Mouse (Mus musculus): ENCODE measurements around the gene Arsg. TPM values are rescaled to one million over a fixed set of nuclear protein-coding genes. Genes with fewer than 3 reads are reported as not detected.
A peak's percentile ranks its signal among the peaks of the same experiment; 100 is the strongest.

Gene Arsg
- total RNA-seq, 2 experiments from 2014 or later = 4.8 to 6.0 TPM

GRCm38 (mm10) chr11:109575832-109576231 is 102.7 kb downstream of the Arsg start:
- no peak for DNase-seq
- intact Hi-C loops (cut with DNase I) = loop anchor here (10.0 kb wide), 1 partner anchor 271 kb away; no protein-coding TSS in a partner anchor

DNA sequence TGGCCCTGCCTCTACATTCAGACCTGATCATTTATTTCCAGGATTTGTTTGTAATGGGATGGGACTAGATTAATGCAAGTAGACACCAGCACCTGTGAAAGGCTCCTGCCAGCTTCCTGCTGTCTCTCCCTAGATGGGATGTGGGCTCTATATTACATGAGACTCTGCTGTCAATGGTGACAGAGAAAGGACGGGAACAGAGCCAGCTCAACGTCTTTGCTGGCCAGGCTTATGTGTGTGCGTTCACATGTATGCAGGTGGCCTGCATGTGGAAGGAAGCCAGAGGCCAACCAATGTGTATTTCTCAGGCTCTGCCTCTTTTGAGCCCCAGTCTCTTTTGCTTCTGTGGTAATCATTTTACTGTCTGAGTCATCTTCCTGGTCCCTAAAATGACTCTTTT is 105.4 kb downstream of the Arsg start:
- intact Hi-C loops (cut with DNase I) = loop anchor here (10.0 kb wide), 1 partner anchor 274 kb away; no protein-coding TSS in a partner anchor
- peak; percentile 63 for DNase-seq

- DNase-seq = no peak
- intact Hi-C loops (cut with DNase I) = loop anchor here (5.0 to 10.0 kb wide), 4 partner anchors 133 to 335 kb away; no protein-coding TSS in a partner anchor
Measured at GRCm38 (mm10) chr11:109579999-109580398, 106.8 kb downstream of the Arsg start.

GRCm38 (mm10) chr11:109583986-109584385 is 110.8 kb downstream of the Arsg start:
- DNase-seq = no peak
- intact Hi-C loops (cut with DNase I) = loop anchor here (5.0 to 10.0 kb wide), 3 partner anchors 137 to 339 kb away; no protein-coding TSS in a partner anchor

GRCm38 (mm10) chr11:109584843-109585713 is 111.9 kb downstream of the Arsg start:
- intact Hi-C loops (cut with DNase I) = loop anchor here (5.0 to 10.0 kb wide), 3 partner anchors 138 to 340 kb away; no protein-coding TSS in a partner anchor
- peak; percentile 77 for DNase-seq

GRCm38 (mm10) chr11:109586424-109586823 is 113.2 kb downstream of the Arsg start:
- DNase-seq = no peak
- intact Hi-C loops (cut with DNase I) = loop anchor here (10.0 kb wide), 2 partner anchors 262 to 342 kb away; no protein-coding TSS in a partner anchor

- intact Hi-C loops (cut with DNase I) = loop anchor here (10.0 kb wide), 2 partner anchors 262 to 342 kb away; no protein-coding TSS in a partner anchor
Measured at GRCm38 (mm10) chr11:109587019-109587418, 113.8 kb downstream of the Arsg start.

DNA sequence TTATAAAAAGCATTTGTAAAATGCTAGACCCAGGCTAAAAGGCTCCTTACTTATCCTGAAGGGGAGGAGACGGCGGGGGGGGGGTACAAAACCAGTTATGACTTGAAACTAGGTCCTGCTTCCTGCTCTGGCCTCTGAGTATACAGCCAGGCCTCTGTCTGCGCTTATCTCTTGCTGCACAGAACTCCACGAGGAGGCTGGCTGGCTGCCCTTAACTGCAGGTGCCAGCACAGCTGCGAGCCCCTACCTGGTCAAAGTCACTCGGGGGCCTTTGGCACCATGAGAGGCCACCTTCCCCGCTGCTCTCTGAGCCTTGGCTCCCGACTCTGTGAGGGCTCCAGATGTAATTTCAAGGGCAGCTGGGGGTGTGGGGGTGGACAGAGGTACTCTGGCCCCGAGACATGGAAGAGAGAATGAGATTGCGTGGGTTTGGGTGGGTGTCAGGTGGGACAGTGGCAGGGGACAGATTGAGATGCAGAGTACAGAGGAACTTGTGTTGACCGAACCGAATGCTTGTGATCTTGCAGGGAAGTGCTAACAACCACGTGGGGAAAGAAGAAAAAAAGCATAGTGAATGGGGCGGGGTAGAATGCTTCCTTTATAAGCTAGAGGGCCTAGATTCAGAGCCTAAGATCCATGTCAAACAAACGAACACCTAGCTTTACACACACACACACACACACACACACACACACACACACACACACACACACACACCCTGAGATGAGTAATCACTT is 114.6 kb downstream of the Arsg start:
- no peak for DNase-seq
- intact Hi-C loops (cut with DNase I) = loop anchor here (10.0 kb wide), 2 partner anchors 263 to 343 kb away; no protein-coding TSS in a partner anchor

More at GRCm38 (mm10) chr11:109587019-109587418, 113.8 kb downstream of the Arsg start:
- DNase-seq = no peak

DNA sequence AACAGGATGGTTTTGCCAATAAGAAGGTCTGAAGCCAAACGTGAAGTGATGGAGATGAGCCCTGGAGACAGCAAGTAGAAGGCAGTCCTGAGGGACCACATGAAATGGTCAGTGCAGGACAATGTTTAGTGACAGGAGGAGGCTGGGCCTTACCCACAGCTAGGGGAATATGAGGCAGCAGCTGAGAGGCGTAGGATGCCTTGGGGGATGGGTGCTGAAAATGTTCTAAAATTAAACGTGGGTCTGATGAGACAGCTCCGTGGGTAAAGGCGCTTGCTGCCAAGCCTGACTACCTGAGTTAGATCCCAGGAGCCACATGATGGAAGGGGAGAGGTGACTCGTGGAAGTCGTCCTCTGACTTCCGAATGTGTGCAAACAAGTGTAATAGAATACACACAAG is 116.8 kb downstream of the Arsg start:
- DNase-seq = no peak
- intact Hi-C loops (cut with DNase I) = no loop called here

DNA sequence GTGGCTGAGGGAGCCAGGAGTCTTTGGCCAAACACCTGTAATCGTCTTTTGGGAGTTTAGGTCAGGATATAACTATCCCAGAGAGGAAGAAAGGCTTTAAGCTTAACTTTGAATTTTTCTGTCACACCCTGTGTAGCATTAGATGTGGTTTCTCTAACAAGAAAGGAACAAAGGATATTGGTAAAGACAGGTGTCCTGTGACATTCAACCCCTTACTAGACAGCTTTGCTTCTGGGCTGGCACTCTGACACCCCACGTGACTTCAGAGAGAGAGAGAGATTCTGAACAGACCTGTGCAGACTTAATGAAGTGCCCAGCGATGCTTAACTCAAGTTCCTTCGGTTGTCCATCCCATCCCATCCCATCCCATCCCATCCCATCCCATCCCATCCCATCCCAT is 118.3 kb downstream of the Arsg start:
- DNase-seq = no peak
- intact Hi-C loops (cut with DNase I) = no loop called here

GRCm38 (mm10) chr11:109593200-109593981 is 120.2 kb downstream of the Arsg start:
- intact Hi-C loops (cut with DNase I) = no loop called here
- DNase-seq = no peak

DNA sequence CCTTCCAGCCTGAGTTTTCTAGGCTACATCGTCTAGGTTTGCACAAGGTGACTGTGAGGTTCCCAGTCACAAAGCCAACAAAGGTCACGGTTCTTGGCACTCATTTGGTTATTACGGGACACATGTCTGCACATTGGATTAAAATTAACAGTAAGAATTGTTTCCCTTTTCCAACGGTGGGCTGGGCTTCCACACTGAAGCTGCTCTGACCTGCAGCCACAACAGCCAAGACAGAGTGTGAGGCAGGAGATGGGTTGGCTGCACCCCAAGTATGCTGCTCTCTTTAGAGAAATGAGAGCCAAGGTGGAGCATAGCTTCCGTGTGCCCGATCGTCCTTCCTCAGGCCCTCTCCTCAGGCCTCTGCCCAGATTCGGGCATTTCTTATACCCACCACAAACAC is 121.6 kb downstream of the Arsg start:
- intact Hi-C loops (cut with DNase I) = no loop called here
- no peak for DNase-seq

- intact Hi-C loops (cut with DNase I) = no loop called here
Measured at GRCm38 (mm10) chr11:109598778-109599570, 125.8 kb downstream of the Arsg start.

DNA sequence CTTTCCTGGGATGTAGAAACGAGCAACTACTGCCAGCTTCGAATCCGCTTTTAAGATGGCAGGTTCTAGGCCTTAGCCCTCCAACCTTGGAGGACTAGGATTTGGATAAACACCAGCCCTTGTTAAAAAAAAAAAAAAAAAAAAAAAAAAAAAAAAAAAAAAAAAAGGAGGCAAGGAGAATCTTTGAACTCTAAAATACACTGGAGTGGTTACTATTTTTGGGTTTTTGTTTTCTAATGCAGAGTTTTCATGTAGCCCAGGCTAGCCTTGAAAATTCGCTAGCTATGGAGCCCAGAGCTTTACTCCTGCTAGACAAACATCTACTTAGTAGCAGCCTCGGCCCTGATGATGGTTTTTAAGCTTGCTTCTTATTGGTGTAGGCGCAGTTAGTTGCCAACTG is 134.4 kb downstream of the Arsg start:
- no peak for DNase-seq
- intact Hi-C loops (cut with DNase I) = no loop called here

More at GRCm38 (mm10) chr11:109598778-109599570, 125.8 kb downstream of the Arsg start:
- no peak for DNase-seq

GRCm38 (mm10) chr11:109608976-109609625 is 135.9 kb downstream of the Arsg start:
- intact Hi-C loops (cut with DNase I) = no loop called here
- DNase-seq = no peak

- DNase-seq = no peak
- intact Hi-C loops (cut with DNase I) = no loop called here
Measured at GRCm38 (mm10) chr11:109610046-109610794, 137.0 kb downstream of the Arsg start.

DNA sequence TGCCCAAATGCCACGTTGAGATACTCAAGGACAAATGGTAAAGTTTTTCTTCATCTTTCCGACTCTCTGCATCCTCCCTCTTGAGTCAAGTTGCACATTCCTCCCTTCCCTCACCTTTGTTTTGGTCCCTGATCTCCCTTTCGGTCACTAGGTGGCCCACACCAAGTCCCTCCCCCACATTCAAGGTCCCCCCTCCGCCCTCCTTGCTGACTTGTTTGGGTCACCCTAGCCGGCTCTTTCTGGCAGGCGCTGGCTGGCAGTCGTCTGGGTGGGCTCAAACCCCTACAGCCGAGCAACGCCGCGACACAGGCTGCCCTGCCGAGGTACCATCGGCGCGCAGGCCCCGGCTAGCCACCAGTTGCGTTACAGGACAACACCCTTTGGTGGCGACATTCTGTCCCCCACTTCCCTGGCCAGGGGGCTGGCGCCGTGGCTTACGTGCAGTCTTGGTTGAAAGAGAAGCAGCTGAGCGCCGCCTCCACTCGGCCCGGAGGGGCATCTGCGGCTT is 137.7 kb downstream of the Arsg start:
- DNase-seq = no peak
- intact Hi-C loops (cut with DNase I) = no loop called here
